Mouse (Mus musculus): ENCODE data around the gene Ank.

Ank gene

DNA sequence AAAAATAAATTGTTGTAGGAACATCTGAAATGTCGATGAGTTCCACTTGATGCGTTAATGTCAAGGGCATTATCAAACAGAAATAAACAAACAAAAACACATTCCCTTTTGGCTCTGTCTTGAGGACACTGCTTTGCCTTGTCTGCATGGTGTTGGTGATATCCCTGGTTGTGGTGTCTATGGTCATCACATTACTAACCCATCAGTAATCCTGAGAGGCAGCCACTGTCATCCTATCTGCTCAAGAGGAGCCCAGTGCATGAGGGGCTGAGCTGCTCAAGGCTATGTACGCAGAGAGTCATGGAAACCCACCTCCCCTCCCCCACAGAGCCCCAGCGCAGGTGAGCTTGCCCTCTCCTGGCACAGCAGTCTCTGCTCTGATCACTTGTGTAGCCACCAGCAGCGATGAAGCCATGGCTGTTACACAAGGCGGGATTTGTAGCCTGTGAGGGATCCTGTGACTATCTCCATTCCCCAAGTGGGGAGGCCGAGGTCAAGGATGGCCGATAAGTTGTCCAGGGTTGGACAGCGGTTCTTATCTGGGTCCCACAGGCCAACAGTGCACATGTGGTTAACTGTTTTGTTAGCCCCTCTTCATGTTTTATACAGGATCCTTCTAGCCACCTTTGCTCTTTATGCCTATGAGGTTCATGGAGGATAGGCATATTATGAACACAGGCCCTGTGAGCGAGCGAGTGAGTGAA is 30.3 kb downstream of the Ank start:
- no peak for DNase-seq (ENCODE audit: low read depth, low spot score)

GRCm38 (mm10) chr15:27497300-27497997 is 31.0 kb downstream of the Ank start:
- DNase-seq (ENCODE audit: low read depth, low spot score): no peak

DNA sequence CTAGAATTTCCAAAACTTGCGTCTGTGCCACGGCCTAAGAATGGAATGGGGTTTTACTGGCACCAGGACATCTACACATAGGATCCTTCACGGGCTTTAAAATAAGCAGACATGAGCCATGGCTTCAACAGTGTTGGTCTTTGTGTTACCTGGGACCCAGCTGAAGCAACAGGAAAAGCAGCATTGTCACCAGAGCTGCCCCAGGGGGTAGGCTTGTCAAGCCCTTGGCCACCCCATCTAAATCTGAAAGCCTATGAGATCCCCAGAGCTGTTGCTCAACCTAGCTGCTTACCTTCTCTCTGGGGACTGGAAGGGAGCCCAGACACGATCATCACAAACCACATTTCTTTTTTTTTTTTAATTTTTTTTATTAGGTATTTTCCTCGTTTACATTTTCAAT is 31.6 kb downstream of the Ank start:
- no peak for DNase-seq (ENCODE audit: low read depth, low spot score)

DNA sequence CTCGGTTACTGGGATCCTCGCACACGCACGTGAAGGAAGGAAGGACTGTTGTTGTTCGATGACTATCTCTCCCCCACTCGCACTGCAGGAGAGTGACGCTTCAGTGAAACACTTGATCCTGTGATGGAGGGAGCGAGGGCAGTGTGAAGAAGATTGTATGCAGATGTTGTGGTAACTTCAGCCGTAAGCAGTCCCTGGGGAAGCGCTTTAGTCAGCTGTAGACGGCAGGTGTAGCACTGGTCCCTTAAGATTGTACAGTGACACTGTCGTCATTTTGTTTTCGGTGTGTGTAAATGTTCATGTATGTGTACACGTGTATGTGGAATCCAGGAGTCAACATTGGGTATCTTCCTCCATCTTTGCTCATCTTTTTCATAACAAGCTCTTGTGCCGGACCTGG is 33.9 kb downstream of the Ank start:
- DNase-seq (ENCODE audit: low read depth, low spot score): no peak

DNA sequence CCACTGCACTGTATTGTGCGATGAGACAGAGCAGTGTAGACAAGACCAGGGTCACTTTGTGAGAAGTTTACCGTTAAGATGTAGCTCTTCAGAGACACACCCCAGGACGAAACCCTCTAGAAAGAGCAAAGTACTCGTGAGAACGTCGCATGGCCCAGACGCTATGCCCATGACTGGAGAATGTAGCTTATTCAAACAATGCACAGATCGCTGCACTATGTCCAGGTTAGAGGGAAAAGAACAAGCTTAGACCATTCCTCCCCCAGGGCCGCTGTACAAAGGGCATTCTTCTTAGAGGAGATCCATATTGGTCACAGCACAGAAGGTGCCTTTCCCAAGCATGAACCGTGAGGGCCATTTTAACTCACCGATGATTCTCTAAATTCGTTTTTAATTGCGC is 35.9 kb downstream of the Ank start:
- DNase-seq (ENCODE audit: low read depth, low spot score): no peak

- no peak for DNase-seq (ENCODE audit: low read depth, low spot score)
These were observed 36.7 kb downstream of the Ank start for GRCm38 (mm10) chr15:27503221-27503620.

GRCm38 (mm10) chr15:27503801-27504730 is 37.6 kb downstream of the Ank start:
- no peak for DNase-seq (ENCODE audit: low read depth, low spot score)

DNA sequence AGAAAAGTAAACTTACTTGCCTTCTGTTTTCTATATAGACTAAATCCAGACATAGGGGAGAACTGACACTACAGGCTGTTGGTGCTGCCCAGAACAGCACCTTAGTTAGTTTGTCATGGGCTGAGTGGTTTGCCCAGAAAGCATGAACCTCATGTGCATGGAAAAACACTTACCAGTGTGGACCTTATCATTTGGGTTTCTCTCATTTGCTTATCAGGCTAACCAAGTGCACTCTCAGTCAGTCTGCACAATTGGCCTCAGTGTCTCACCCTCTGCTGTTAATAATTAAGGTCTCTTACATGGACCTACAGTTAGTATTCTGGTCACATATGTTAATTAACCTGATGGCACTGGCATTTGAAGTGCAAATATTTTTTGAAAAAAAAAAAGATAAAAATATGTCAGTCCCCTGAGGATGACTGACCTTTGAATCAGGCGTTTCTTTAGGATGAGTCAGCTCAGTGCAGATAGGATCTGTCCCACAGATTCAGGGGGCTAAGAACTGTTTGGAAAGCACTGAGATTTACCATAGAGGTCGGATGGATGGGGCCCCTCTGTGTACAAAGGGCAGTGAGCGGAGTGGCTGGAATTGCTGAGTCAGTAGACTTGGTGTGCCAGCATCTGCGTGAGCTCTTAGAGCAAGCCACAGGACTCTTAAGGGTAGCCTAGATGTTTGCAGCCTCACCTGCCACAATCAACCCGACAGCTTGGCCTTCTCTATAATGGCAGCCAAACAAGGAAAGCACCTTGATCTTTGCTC is 39.8 kb downstream of the Ank start:
- DNase-seq (ENCODE audit: low read depth, low spot score): no peak

DNA sequence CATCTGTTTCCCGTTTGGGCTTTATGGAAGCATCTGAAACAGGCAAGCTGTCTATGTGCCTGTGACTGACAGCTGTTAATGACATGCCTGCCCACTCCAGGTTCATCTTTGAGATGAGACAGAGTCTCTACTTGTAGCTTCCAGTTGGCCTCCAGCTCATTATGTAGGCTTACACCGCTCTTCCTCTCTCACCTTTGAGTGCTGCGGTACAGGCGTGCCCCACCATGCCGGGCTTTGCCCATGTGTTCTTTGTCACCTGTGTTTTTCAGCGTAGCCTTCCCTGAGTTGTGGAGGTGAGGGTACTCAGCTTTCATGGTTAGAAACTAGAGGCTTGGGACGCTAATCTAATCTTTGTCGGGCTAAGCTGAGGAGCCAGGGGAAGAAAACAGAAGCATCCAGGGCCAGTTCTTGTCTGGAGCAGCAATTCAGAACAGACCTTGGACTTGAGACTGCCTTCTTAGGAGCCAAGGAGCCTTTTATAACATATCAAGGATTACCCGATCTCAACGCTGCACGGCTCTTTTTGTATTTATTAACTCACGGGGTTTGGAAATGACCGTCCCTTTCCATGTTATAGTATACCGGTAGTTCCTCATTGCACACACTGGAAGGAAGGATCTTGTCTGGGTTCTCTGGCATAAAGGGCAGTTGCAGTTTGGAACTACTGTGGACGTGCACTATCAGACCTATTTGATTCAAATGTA is 40.6 kb downstream of the Ank start:
- DNase-seq (ENCODE audit: low read depth, low spot score): no peak

DNA sequence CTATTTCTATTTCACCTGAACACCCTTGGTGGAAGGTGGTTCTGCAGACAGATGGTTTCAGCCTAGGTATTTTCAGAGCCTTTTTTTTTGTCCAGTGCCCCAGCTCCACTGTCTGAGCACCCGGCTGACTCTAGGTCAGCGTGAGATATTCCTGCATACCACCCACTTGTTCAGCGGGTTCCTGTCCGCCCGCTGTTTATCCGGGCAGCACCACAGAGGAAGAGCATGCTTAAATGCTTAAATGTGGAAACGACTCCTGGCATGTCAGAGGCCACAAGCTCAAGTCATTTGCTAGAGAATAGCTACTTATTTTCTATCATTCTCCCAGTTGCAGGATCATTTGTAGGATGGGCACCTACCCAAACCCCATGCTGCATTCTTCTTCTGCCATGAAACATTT is 41.7 kb downstream of the Ank start:
- DNase-seq (ENCODE audit: low read depth, low spot score): no peak

- DNase-seq (ENCODE audit: low read depth, low spot score): no peak
These were observed 42.5 kb downstream of the Ank start for GRCm38 (mm10) chr15:27508982-27509381.

DNA sequence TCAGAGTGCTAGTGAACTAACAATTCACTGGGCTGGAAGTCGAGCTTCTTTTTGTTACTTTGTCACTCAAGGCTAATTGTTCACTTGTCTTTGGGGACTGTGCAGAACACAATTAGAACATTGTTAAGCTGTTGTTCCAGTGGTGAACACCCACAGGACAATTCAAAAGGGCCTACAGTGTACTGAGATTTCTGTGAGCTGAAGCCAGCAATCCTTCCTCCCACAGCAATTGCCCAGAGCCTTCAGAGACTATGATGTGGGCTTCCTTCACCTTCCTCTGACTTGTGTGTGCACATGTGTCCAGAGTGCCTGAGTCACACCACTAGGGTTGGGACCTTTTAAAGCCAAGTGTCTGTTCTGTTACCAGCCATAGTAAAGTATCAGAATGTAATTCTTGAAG is 50.5 kb downstream of the Ank start:
- no peak for DNase-seq (ENCODE audit: low read depth, low spot score)

GRCm38 (mm10) chr15:27518026-27518425 is 51.5 kb downstream of the Ank start:
- DNase-seq (ENCODE audit: low read depth, low spot score): no peak

DNA sequence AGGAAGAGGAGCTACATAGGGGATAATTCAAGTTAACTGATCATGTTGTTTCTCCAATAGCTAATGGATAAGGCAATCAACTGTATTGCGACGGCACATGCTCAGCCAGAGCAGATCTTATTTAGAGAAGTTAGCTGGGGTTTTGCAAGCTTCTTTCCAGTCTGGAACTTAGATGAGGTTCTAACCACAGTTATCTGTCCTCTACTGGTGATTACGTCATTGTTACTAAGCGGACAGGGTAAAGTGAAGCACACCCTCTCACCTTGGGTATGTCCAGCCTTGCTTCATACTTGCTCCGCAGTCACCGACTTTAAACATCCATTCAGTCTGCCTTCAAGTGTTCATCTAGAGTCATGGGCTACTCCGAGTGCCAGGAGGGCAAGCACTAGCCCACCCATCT is 53.4 kb downstream of the Ank start:
- no peak for DNase-seq (ENCODE audit: low read depth, low spot score)

GRCm38 (mm10) chr15:27525233-27526005 is 58.9 kb downstream of the Ank start:
- DNase-seq (ENCODE audit: low read depth, low spot score): no peak

DNA sequence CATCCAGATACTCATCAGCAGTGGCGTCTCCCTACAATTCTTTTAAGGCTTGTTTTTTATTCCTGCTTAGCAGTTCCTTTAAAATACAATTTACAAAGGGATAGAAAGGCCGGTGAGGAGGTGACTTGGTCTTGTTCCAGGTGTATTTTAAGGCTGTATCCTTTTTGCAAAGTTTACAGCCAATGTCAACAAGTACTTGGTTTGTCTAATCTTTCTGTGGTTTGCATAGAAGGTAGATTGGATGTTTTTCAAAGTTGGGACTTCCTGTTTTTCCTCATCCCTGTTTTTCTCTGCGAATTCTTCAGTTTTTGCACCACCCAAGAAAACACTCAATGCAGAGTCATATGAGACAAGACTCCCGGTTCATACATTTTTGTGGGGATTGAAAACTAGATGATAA is 62.4 kb downstream of the Ank start:
- no peak for DNase-seq (ENCODE audit: low read depth, low spot score)

- no peak for DNase-seq (ENCODE audit: low read depth, low spot score)
These were observed 63.5 kb downstream of the Ank start for GRCm38 (mm10) chr15:27530023-27530422.

GRCm38 (mm10) chr15:27533036-27533435 is 66.6 kb downstream of the Ank start:
- no peak for DNase-seq (ENCODE audit: low read depth, low spot score)

GRCm38 (mm10) chr15:27535681-27536080 is 69.2 kb downstream of the Ank start:
- no peak for DNase-seq (ENCODE audit: low read depth, low spot score)

GRCm38 (mm10) chr15:27536186-27536585 is 69.7 kb downstream of the Ank start:
- DNase-seq (ENCODE audit: low read depth, low spot score): no peak

Measured in embryo, embryonic 11.5 days (tissue).